Mouse (Mus musculus) C2C12 (cell line): ENCODE data around the gene Teddm2.

Experiments
- CEBPB ChIP-seq: IDR thresholded peaks from one replicate; pipeline ENCODE4 v1.6.1; 2011; ENCODE audit warnings: low read depth, mild to moderate bottlenecking, control low read depth, moderate library complexity
- CTCF ChIP-seq: IDR thresholded peaks from one replicate; pipeline ENCODE4 v1.5.1; 2011; ENCODE audit not compliant: control insufficient read depth, insufficient read depth, insufficient read length
- MYOD1 ChIP-seq: IDR thresholded peaks from one replicate; pipeline ENCODE4 v1.6.1; 2011; ENCODE audit warnings: low read depth; ENCODE audit not compliant: control insufficient read depth, insufficient read length

- TF ChIP-seq CTCF (no peak), CEBPB (no peak), MYOD1 (no peak)
Observed at GRCm38 (mm10) chr1:153911276-153911795, 11.3 kb upstream of the Teddm2 start.
